Mouse (Mus musculus) megakaryocyte, embryonic 14.5 days (primary cell): Measurements from ENCODE around the gene Timp4.

Experiments
- FLI1 ChIP-seq: IDR thresholded peaks from 2 replicates; pipeline ENCODE4 v1.6.1; 2012; ENCODE audit warnings: low read length, inconsistent platforms, mixed read lengths
- GATA1 ChIP-seq: IDR thresholded peaks from 3 replicates; pipeline ENCODE4 v1.6.1; 2012; ENCODE audit warnings: mixed read lengths, low read length, inconsistent platforms, borderline replicate concordance

- no peak for TF ChIP-seq FLI1
- TF ChIP-seq GATA1, result no peak
Measured at GRCm38 (mm10) chr6:115230557-115230956, 21.4 kb downstream of the Timp4 start.
